Mouse (Mus musculus): ENCODE data around the gene Dbn1. TPM values are rescaled to one million over a fixed set of nuclear protein-coding genes. Genes with fewer than 3 reads are reported as not detected.
"Not testable (repeated sequence)": the region's sequence is repeated elsewhere in the genome, so short reads cannot be mapped to it uniquely, and the experiment has no call there.

Dbn1 gene
- total and polyA plus RNA-seq, 3 experiments: 0.09 to 3.1 (median 0.59) TPM

DNA sequence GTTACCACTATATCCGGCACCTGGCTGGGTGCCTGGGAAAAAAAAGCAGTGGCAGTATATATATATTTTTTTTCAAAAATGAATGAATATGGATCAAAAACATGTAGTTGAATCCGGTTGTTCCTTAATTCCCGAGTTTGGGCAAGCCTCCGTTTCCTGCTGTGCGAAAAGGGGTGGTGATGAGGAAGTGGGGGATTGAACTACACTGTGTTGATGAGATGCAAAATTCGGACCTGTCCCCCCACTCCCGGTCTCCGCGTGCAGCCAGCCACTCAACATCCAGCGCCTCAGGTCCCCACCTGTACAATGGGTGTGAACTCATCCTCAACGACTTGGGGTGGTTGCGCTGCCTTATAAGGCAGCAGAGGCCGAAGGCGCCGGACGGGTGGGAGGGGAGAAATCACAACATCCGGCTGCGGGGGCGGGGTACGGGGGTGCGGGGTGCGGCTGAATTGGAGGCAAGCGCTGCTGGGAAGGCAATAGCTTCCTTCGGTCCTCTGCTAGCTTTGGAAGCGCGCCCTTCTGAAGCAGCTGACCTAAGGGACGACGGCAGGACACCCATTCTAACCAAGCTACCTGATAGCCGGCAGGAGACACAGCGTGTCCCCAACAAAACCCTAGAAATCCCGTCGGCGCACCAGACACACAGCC is 43.5 kb downstream of the Dbn1 start (continued):
- peak; percentile 75; the same call in 1 of the 2 replicates for TF ChIP-seq ZMIZ1 (IDR thresholded peaks at IDR 0.05; ENCODE audit: low read depth, low read length)

DNA sequence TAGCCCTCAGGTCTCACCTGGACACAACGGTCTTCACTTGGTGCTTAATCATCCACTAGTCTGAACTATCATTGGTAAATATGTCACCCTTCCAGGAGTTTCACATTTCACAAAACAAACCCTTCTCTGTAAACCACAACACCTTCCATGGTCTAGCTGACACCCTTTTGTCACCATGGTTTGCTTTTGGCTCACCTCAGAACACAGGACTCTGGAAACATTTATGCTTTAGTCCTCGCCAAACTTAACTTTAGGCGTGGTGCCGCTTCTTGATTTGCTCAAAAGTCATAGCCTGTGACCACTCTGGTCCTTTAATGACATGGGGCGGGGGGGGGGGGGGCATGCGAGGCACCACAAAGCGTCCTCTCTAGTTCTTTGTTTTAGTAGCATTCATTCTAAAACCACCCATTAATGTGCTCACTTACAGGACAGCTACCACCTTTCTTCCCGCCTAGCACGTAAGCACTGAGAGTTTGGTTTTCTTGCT is 44.1 kb downstream of the Dbn1 start:
- Histone ChIP-seq H3K9ac (ENCODE audit: insufficient read depth, low read depth) (peak overlapping the region; percentile 59), H3K4me2 (ENCODE audit: insufficient read depth, low read depth, poor library complexity, severe bottlenecking) (peak overlapping the region; percentile 93), H3K27me3 (replicated peaks) (no peaks in the 10 kb centered on the region), H3K4me3 (replicated peaks in 1 of 3; ENCODE audit: low read depth in 2 of 3, low read length in 2 of 3, poor library complexity in 1 of 3) (peak overlapping the region in 2 of 3 experiments; percentile 39 to 80), H3K4me1 (ENCODE audit: control insufficient read depth in 1 of 2, insufficient read depth in 2 of 2) (peaks cover 13 to 32% of the 10 kb centered on the region in 2 experiments), H3K79me2 (replicated peaks; ENCODE audit: control insufficient read depth, extremely low read depth, insufficient read depth, poor library complexity, severe bottlenecking) (peaks cover 33% of the 10 kb centered on the region), H3K9me3 (replicated peaks; ENCODE audit: low read length) (no peaks in the 10 kb centered on the region), H3K36me3 (replicated peaks in 1 of 2; ENCODE audit: control insufficient read depth in 1 of 2, insufficient read depth in 1 of 2, low read length in 1 of 2) (peaks cover 0 to 2% of the 10 kb centered on the region in 2 experiments), H3K27ac (ENCODE audit: insufficient read depth, low read depth) (no peak overlapping the region)
- in situ Hi-C loops (cut with MboI; ENCODE audit: low pct_ligation_motif_present, low pct_unique_long_range_greater_than_20kb, low sequenced_read_pairs) (no loop called here), dilution Hi-C loops (cut with MboI; ENCODE audit: extremely low pct_ligation_motif_present, extremely low pct_unique_long_range_greater_than_20kb, low sequenced_read_pairs) (no loop called here)
- DNase-seq (ENCODE audit: extremely low read depth): no peak
- no peak for TF ChIP-seq MAX (IDR thresholded peaks at IDR 0.05; ENCODE audit: low read length)
- TF ChIP-seq BHLHE40 (IDR thresholded peaks at IDR 0.05; ENCODE audit: low read depth, low read length): no peak
- no peak for TF ChIP-seq EP300 (IDR thresholded peaks at IDR 0.05; ENCODE audit: low read length)
- TF ChIP-seq GABPA (IDR thresholded peaks at IDR 0.05; ENCODE audit: insufficient replicate concordance, low read depth, low read length): no peak
- no peak for TF ChIP-seq E2F4 (IDR thresholded peaks at IDR 0.05; ENCODE audit: insufficient replicate concordance, low read depth, low read length)
- TF ChIP-seq ZC3H11A (IDR thresholded peaks at IDR 0.05; ENCODE audit: low read depth, low read length): no peak
- no peak for TF ChIP-seq TCF12 (IDR thresholded peaks at IDR 0.05; ENCODE audit: low read depth, low read length)
- no peak for TF ChIP-seq JUND (conservative IDR thresholded peaks at IDR 0.05; ENCODE audit: low read depth, low read length)

DNA sequence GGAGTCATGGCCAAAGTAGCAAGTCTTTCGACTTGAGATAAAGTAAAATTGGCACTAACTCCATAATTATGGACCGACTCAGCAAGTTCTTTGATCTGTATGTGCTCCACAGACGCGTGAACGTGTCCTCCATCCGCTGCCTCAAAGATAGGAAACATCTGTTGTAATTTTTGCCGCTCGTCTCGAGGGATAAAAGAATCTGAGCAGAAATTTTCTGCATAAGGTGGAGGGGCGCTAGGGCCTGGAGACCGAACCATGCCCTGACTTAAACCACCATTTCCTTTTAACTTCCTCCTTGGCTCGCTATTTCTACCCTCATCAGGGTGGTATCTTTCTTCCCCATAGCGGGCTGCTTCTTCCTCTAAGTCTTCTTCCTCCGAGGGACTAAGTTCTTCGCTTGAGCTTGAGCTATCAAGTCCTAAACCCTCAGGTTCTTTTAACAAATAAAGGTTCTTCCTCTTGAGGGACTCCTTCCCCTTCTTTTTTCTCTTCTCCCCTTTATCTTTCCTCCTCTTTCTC is 50.7 kb downstream of the Dbn1 start:
- dilution Hi-C loops (cut with MboI; ENCODE audit: extremely low pct_ligation_motif_present, extremely low pct_unique_long_range_greater_than_20kb, low sequenced_read_pairs); in situ Hi-C loops (cut with MboI; ENCODE audit: low pct_ligation_motif_present, low pct_unique_long_range_greater_than_20kb, low sequenced_read_pairs); DNase-seq (ENCODE audit: extremely low read depth); H3K4me2 ChIP-seq (ENCODE audit: insufficient read depth, low read depth, poor library complexity, severe bottlenecking); H3K79me2 ChIP-seq (replicated peaks; ENCODE audit: control insufficient read depth, extremely low read depth, insufficient read depth, poor library complexity, severe bottlenecking); H3K9ac ChIP-seq (ENCODE audit: insufficient read depth, low read depth); H3K4me3 ChIP-seq (replicated peaks in 1 of 3; ENCODE audit: low read depth in 2 of 3, low read length in 2 of 3, poor library complexity in 1 of 3); H3K9me3 ChIP-seq (replicated peaks; ENCODE audit: low read length); H3K36me3 ChIP-seq (replicated peaks in 1 of 2; ENCODE audit: control insufficient read depth in 1 of 2, insufficient read depth in 1 of 2, low read length in 1 of 2); H3K27me3 ChIP-seq (replicated peaks); H3K27ac ChIP-seq (ENCODE audit: insufficient read depth, low read depth): not testable (repeated sequence)
- peaks cover 4 to 13% of the 10 kb centered on the region in 2 experiments for H3K4me1 ChIP-seq (ENCODE audit: control insufficient read depth in 1 of 2, insufficient read depth in 2 of 2)
